Mouse (Mus musculus): ENCODE measurements around the gene Cd300lb. TPM values are rescaled to one million over a fixed set of nuclear protein-coding genes. Genes with fewer than 3 reads are reported as not detected.

Cd300lb gene
- polyA plus RNA-seq, 1 experiment from 2014 or later, result not detected

DNA sequence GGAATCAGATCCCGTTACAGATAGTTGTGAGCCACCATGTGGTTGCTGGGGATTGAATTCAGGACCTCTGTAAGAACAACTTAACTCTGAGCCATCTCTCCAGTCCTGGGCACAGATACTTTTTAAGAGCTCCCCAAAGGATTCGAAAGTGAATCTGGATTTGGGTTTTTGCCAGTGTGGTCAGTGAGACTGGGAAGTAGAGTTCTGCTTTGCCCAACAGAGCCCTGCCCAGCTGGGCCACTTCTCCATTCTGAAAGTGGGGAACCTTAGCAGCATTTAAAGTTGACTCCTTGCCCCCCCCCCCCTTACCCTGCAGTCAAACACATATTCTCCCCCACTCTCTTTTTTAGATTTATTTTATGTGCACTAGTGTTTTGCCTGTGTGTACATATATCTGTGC, 54.5 kb downstream of the Cd300lb start:
- H3K4me3 ChIP-seq, result no peak overlapping the region
- no peaks in the 10 kb centered on the region for H3K36me3 ChIP-seq
- 84% methylated on average over 2 of the region's 2 CpGs for WGBS
- H3K9ac ChIP-seq, result no peak overlapping the region
- ATAC-seq (ENCODE audit: low FRiP score), result no peak
- no peak overlapping the region for H3K4me2 ChIP-seq
- H3K27me3 ChIP-seq, result 0 out of 2 replicates have a peak, but pooled peaks cover 4% of the 10 kb centered on the region
- no peaks in the 10 kb centered on the region for H3K9me3 ChIP-seq
- no peak overlapping the region for H3K27ac ChIP-seq
- peaks cover 11% of the 10 kb centered on the region for H3K4me1 ChIP-seq (replicated peaks)

DNA sequence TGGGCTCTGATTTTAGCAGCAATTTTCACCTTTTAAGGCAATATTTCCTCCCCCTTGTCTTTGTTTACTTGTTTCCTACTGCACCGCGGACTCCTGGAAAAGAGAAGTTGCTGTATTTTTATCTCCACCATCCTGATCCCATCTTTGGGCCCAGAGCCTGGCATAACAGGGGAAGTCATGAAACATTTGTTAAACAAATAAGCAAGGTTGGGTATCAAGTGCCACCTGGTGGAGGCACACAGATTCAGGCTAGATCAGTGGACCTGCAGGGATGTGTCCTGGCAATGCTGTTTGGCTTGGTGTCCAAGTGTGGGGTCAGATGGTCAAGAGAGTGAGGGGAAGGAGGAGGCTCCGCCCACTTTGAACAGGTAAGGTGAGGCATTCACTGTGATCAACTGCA, 57.0 kb downstream of the Cd300lb start:
- Histone ChIP-seq H3K9me3 (no peaks in the 10 kb centered on the region), H3K4me1 (replicated peaks) (peaks cover 23% of the 10 kb centered on the region), H3K9ac (no peak overlapping the region), H3K4me2 (no peak overlapping the region), H3K27ac (no peak overlapping the region), H3K4me3 (no peak overlapping the region), H3K36me3 (no peaks in the 10 kb centered on the region), H3K27me3 (0 out of 2 replicates have a peak, but pooled peaks cover 4% of the 10 kb centered on the region)
- no peak for ATAC-seq (ENCODE audit: low FRiP score)
- WGBS, result 72% methylated on average over 3 of the region's 3 CpGs

DNA sequence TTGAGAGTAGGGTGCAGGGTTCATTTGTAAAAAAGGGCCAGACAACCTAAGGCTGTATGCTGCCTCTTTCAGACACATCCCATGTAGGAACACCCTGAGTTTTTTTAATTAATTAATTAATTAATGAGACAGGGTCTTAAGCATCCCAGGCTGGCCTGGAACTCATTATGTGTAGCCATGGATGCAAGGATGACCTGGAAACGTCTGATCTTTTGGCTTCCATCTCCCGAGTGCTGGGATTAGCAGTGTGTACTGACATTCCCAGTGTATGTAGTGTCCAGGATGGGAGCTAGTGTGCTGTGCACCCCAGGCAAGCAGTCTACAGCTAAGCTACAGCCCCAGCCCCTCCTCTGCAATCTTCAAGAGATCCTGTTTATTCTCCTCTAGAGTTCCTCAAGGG, 57.6 kb downstream of the Cd300lb start:
- H3K4me3 ChIP-seq, result no peak overlapping the region
- H3K9ac ChIP-seq, result no peak overlapping the region
- H3K27me3 ChIP-seq, result 0 out of 2 replicates have a peak, but pooled peaks cover 4% of the 10 kb centered on the region
- no peaks in the 10 kb centered on the region for H3K36me3 ChIP-seq
- H3K4me2 ChIP-seq, result no peak overlapping the region
- peaks cover 23% of the 10 kb centered on the region for H3K4me1 ChIP-seq (replicated peaks)
- no peaks in the 10 kb centered on the region for H3K9me3 ChIP-seq
- no peak overlapping the region for H3K27ac ChIP-seq
- WGBS, result 56% methylated on average over 2 of the region's 2 CpGs
- ATAC-seq (ENCODE audit: low FRiP score), result no peak

DNA sequence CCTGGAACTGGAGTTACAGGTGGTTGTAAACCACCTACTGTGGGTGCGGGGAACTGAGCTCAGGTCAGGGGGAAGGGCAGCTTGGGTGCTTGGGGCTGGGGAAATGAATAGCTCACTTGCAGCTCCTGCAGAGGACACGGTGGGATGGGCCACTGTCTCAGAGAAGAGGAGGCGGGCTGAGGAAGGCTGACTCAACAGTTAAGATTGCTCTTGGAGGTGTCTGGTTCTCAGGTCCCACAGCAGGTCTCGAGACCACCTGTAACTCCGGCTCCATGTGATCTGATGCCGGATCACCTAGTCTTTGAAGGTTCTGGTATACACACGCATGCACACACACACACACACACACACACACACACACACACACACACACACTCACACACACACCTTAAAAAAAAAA, 58.0 kb downstream of the Cd300lb start:
- no peak overlapping the region for H3K9ac ChIP-seq

DNA sequence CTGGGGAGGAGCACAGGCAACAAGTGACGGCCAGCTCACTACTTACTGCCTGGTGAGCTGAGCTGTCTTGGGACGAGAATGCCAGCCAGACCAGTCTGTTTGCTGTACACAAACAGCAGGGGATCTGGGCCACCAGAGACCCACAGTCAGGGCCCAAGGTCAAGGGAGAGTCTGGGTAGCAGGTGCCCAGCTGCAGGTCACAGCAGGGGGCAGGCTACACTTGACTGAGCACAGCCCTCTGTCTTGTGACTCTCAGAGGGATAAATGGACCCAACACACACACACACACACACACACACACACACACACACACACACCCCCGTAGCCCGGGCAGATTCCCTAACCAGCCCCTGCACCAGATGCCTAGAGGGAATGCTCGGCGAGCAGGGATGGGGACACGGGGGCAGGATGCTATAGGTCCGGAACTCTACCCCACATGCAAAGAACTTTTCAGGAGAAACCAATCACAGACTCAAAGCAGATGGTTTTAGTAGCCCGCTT, 58.8 kb downstream of the Cd300lb start:
- no peak for ATAC-seq (ENCODE audit: low FRiP score)
- H3K4me3 ChIP-seq, result no peak overlapping the region
- H3K27me3 ChIP-seq, result 0 out of 2 replicates have a peak, but pooled peaks cover 4% of the 10 kb centered on the region
- no peak overlapping the region for H3K27ac ChIP-seq
- H3K9ac ChIP-seq, result no peak overlapping the region
- no peaks in the 10 kb centered on the region for H3K9me3 ChIP-seq
- H3K4me1 ChIP-seq (replicated peaks), result peaks cover 23% of the 10 kb centered on the region
- H3K36me3 ChIP-seq, result no peaks in the 10 kb centered on the region
- H3K4me2 ChIP-seq, result no peak overlapping the region
- WGBS, result 15% methylated on average over 9 of the region's 9 CpGs

More for the DNA sequence above, 58.0 kb downstream of the Cd300lb start:
- peaks cover 23% of the 10 kb centered on the region for H3K4me1 ChIP-seq (replicated peaks)
- H3K4me2 ChIP-seq, result no peak overlapping the region
- H3K27me3 ChIP-seq, result 0 out of 2 replicates have a peak, but pooled peaks cover 4% of the 10 kb centered on the region
- ATAC-seq (ENCODE audit: low FRiP score), result no peak
- H3K4me3 ChIP-seq, result no peak overlapping the region
- no peak overlapping the region for H3K27ac ChIP-seq
- H3K9me3 ChIP-seq, result no peaks in the 10 kb centered on the region
- no peaks in the 10 kb centered on the region for H3K36me3 ChIP-seq
- WGBS, result 44% methylated on average over 7 of the region's 7 CpGs

DNA sequence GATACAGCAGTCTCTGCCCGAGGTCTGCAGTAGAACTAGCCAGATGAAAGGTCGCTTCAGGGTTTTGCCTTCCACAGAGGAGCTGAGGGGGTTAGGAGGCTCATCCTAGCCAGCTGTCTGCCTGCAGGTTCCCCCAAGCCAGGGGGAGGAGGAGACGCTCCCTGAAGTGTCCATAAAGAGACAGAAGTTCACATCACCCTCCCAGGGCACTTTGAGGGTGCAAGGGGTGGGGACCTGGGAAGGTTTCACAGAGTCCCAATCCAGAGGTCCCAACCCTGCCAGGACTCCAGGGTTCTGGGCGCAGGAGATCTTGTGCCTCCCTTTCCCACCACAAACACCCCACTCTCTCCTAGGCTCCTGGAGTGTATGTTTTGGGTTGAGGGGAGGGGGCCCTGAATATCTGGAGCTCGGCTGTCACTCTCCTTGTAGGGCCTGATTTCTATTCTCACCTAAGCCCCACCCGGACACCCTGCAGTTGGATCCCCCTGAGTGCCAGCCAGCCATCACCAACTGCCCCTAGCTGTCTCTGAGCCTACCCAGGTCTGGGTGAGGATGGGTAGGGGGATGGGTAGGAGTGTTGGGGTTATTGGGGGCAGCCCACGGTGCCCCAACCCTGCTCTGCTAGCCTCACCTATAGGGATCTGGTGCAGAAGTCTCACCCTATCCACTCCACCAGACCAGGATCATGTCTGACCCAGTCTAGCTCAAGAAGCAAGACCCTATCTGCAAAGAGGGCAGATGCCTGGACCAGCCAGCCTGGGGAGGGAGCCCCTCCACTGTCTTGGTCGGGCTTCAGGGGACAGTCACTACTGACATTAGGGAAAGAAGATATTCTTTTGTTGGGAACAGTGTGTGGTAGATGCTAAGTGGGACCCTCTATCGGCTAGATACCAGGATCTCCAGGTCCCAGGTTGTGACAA, 59.7 kb downstream of the Cd300lb start:
- H3K4me3 ChIP-seq, result no peak overlapping the region
- no peak for ATAC-seq (ENCODE audit: low FRiP score)
- H3K9me3 ChIP-seq, result no peaks in the 10 kb centered on the region
- WGBS, result 60% methylated on average over 9 of the region's 9 CpGs
- H3K27me3 ChIP-seq, result 0 out of 2 replicates have a peak, but pooled peaks cover 4% of the 10 kb centered on the region
- H3K27ac ChIP-seq, result no peak overlapping the region
- peaks cover 23% of the 10 kb centered on the region for H3K4me1 ChIP-seq (replicated peaks)
- no peaks in the 10 kb centered on the region for H3K36me3 ChIP-seq
- no peak overlapping the region for H3K4me2 ChIP-seq
- no peak overlapping the region for H3K9ac ChIP-seq

DNA sequence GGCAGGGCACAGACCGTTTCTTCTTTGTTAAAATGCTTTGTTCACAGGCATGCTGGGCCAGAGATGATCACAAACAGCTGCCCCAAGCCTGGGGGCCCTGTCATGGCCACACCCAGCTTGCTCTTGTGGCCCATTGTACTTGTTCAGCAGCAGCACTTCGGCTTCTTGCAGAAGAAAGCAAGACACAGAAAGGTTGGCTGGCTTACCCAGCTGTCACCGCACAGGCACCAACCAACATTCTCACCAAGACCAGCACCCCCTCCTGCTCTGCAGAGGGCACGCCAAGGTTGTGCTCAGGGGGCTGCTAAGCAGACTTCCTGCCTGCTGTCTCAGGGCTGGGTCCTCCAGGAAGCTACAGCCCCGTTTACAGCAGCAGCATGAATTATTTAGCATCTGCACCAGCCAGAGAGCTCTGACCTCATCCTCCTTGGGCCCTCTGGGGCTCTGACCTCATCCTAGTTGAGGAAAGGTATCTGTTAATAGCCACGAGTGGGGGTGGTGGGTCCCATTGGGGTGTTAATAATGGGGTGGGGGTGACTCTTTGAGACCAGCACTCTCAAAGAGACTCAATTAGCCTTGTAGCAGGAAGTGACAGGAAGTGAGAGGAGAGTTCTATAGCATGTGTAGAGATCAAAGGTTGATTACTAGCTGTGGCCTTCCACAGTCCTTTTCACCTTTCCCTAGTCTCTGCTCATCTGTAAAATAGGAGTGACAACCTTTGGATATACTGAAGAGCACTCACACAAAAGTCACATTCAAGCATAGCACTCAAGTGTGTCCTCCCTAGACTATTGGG, 61.0 kb downstream of the Cd300lb start:
- no peak for ATAC-seq (ENCODE audit: low FRiP score)

More for the DNA sequence above, 61.0 kb downstream of the Cd300lb start:
- H3K27ac ChIP-seq, result peak overlapping the region; percentile 9; the same call in 1 of the 2 replicates
- H3K4me2 ChIP-seq, result no peak overlapping the region
- H3K4me1 ChIP-seq (replicated peaks), result peaks cover 23% of the 10 kb centered on the region
- peaks cover 10% of the 10 kb centered on the region; the same call in 1 of the 2 replicates for H3K27me3 ChIP-seq
- 12% methylated on average over 6 of the region's 6 CpGs for WGBS
- H3K4me3 ChIP-seq, result no peak overlapping the region
- H3K9me3 ChIP-seq, result no peaks in the 10 kb centered on the region
- H3K36me3 ChIP-seq, result no peaks in the 10 kb centered on the region
- no peak overlapping the region; the same call in 1 of the 2 replicates for H3K9ac ChIP-seq

Other genes starting within 250 kb of the Cd300lb start
- 2.9 and 3.8 TPM in 2 replicates for gene Dnaic2, start 207.0 kb downstream of the Cd300lb start, polyA plus RNA-seq (2015; fragmentation: Nextera tagmentation; extraction: Ambion mirVana)
- gene Kif19a, start 169.0 kb downstream of the Cd300lb start, polyA plus RNA-seq (2015; fragmentation: Nextera tagmentation; extraction: Ambion mirVana), result 1.2 and 1.3 TPM in 2 replicates
- gene Btbd17, start 138.4 kb downstream of the Cd300lb start, polyA plus RNA-seq (2015; fragmentation: Nextera tagmentation; extraction: Ambion mirVana), result 21.4 and 22.3 TPM in 2 replicates
- not detected in 2 replicates for gene Gpr142, start 135.5 kb downstream of the Cd300lb start, polyA plus RNA-seq (2015; fragmentation: Nextera tagmentation; extraction: Ambion mirVana)
- 9.9 and 11.9 TPM in 2 replicates for gene Gprc5c, start 83.2 kb downstream of the Cd300lb start, polyA plus RNA-seq (2015; fragmentation: Nextera tagmentation; extraction: Ambion mirVana)
- gene Cd300a, start 44.3 kb downstream of the Cd300lb start, polyA plus RNA-seq (2015; fragmentation: Nextera tagmentation; extraction: Ambion mirVana), result 0.69 and 1.2 TPM in 2 replicates
- not detected in 2 replicates for gene Cd300c, start 34.8 kb upstream of the Cd300lb start, polyA plus RNA-seq (2015; fragmentation: Nextera tagmentation; extraction: Ambion mirVana)
- 0.06 TPM in 1 of 2 replicates, not detected in the other for gene Cd300ld, start 55.5 kb upstream of the Cd300lb start, polyA plus RNA-seq (2015; fragmentation: Nextera tagmentation; extraction: Ambion mirVana)
- gene Cd300c2, start 67.5 kb upstream of the Cd300lb start, polyA plus RNA-seq (2015; fragmentation: Nextera tagmentation; extraction: Ambion mirVana), result 0.96 and 2.0 TPM in 2 replicates
- not detected in 2 replicates for gene Cd300ld2, start 81.8 kb upstream of the Cd300lb start, polyA plus RNA-seq (2015; fragmentation: Nextera tagmentation; extraction: Ambion mirVana)
- not detected in 2 replicates for gene Cd300ld4, start 92.6 kb upstream of the Cd300lb start, polyA plus RNA-seq (2015; fragmentation: Nextera tagmentation; extraction: Ambion mirVana)
- not detected in 2 replicates for gene Cd300ld5, start 103.4 kb upstream of the Cd300lb start, polyA plus RNA-seq (2015; fragmentation: Nextera tagmentation; extraction: Ambion mirVana)
- not detected in 2 replicates for gene Cd300ld3, start 114.0 kb upstream of the Cd300lb start, polyA plus RNA-seq (2015; fragmentation: Nextera tagmentation; extraction: Ambion mirVana)
- gene Cd300e, start 127.8 kb upstream of the Cd300lb start, polyA plus RNA-seq (2015; fragmentation: Nextera tagmentation; extraction: Ambion mirVana), result not detected in 2 replicates
- gene Rab37, start 157.0 kb upstream of the Cd300lb start, polyA plus RNA-seq (2015; fragmentation: Nextera tagmentation; extraction: Ambion mirVana), result 0.99 and 1.4 TPM in 2 replicates
- 0.12 and 0.27 TPM in 2 replicates for gene Cd300lf, start 199.6 kb upstream of the Cd300lb start, polyA plus RNA-seq (2015; fragmentation: Nextera tagmentation; extraction: Ambion mirVana)
- 42.2 and 55.2 TPM in 2 replicates for gene Slc9a3r1, start 229.0 kb upstream of the Cd300lb start, polyA plus RNA-seq (2015; fragmentation: Nextera tagmentation; extraction: Ambion mirVana)